Comparison of ENCODE assay signal across 14 mouse cellular contexts in genomic region chr17:31954551-31955140, GRCm38 (mm10).
DNase-seq lines count a peak whose midpoint lies in the region.
"Had no signal": no experiment of that assay in that cellular context is flagged by ENCODE, and none has a peak within 500 bp of the region (broad histone marks: within the 10 kb centered on the region; RNA-seq: fewer than 3 reads in every experiment).

No protein-coding gene starts in this region.

- DNase-seq in gastrocnemius, postnatal 10 days, result peak; percentile 2
- no peak for DNase-seq in gastrocnemius, adult 8-10 months (ENCODE audit: low spot score in 2 of 2)
- peak; percentile 65 for DNase-seq in kidney, adult 18-20 months
- no peak for DNase-seq in kidney, postnatal 4 days
- DNase-seq in kidney, postnatal 25 days, result peak; percentile 48 to 77
- DNase-seq in kidney, postnatal 14 days, result no peak
- DNase-seq in testis, postnatal 10 days (ENCODE audit: low spot score), result peak; percentile 31
- no peak for DNase-seq in testis, postnatal 14 days (ENCODE audit: low spot score)
- DNase-seq: adrenal gland, postnatal 10 days; cerebellum, adult 11 months; cerebellum, adult 8-10 months; cerebellum, postnatal 14 days; embryo, embryonic 11 days; gastrocnemius, postnatal 25 days had no signal

Comparison
In these comparisons a context has a peak if more than half of its experiments do, and no peak if none do; other contexts are left out.
1. DNase-seq: peak in gastrocnemius, postnatal 10 days (single experiment), kidney, adult 18-20 months (single experiment), kidney, postnatal 25 days (2 of 2) and testis, postnatal 10 days (single experiment); none in gastrocnemius, adult 8-10 months (0 of 2), kidney, postnatal 4 days (0 of 2), kidney, postnatal 14 days (single experiment) and testis, postnatal 14 days (single experiment).